Mouse (Mus musculus) MEL (cell line): ENCODE measurements around the gene Efna5. TPM values are rescaled to one million over a fixed set of nuclear protein-coding genes. Genes with fewer than 3 reads are reported as not detected.
A peak's percentile ranks its signal among the peaks of the same experiment; 100 is the strongest.

Experiments used
- DNase-seq: peaks from one replicate; pipeline ENCODE4 v3.0.0; 2011; ENCODE audit warnings: low read depth, low spot score
- H3K27ac ChIP-seq: 2 replicates; pipeline ENCODE4 v1.5.1; 2012; ENCODE audit warnings: low read depth, mild to moderate bottlenecking, control low read depth, low read length, moderate library complexity; ENCODE audit not compliant: control insufficient read depth
- H3K27me3 ChIP-seq, 2 experiments: fragments of 150-350 bp in 1 of 2; sonication (generic) in 1 of 2; 2 replicates each; pipeline ENCODE4 v1.6.1; 2012; ENCODE audit warnings: low read length in 2 of 2, mild to moderate bottlenecking in 2 of 2, improper control_type of control experiment in 1 of 2, moderate library complexity in 1 of 2; ENCODE audit not compliant: insufficient read depth in 2 of 2, control insufficient read depth in 1 of 2
- H3K36me3 ChIP-seq, 2 experiments: 2 replicates each; pipeline ENCODE4 v1.6.1; 2012 to 2014; ENCODE audit warnings: low read length in 2 of 2, improper control_type of control experiment in 1 of 2, inconsistent platforms in 1 of 2, mild to moderate bottlenecking in 1 of 2; ENCODE audit not compliant: insufficient read depth in 2 of 2, control insufficient read depth in 1 of 2
- H3K4me1 ChIP-seq, 2 experiments: fragments of 150-350 bp in 1 of 2; sonication (generic) in 1 of 2; 2 replicates each; pipeline ENCODE4 v1.6.1; 2012; ENCODE audit warnings: low read length in 2 of 2, improper control_type of control experiment in 1 of 2, mild to moderate bottlenecking in 1 of 2; ENCODE audit not compliant: insufficient read depth in 2 of 2, control insufficient read depth in 1 of 2
- H3K4me3 ChIP-seq, 2 experiments: fragments of 150-350 bp in 1 of 2; sonication (generic) in 1 of 2; 2 replicates each; pipeline ENCODE4 v1.5.1; 2012; ENCODE audit warnings: low read depth in 2 of 2, low read length in 2 of 2, mild to moderate bottlenecking in 2 of 2, moderate library complexity in 2 of 2, control low read depth in 1 of 2, improper control_type of control experiment in 1 of 2; ENCODE audit not compliant: control insufficient read depth in 1 of 2, insufficient read depth in 1 of 2
- H3K79me2 ChIP-seq: 2 replicates; pipeline ENCODE4 v1.6.1; 2012; ENCODE audit warnings: mild to moderate bottlenecking, low read length, moderate library complexity; ENCODE audit not compliant: control insufficient read depth, poor library complexity, insufficient read depth
- H3K9ac ChIP-seq: 2 replicates; pipeline ENCODE4 v1.6.1; 2012; ENCODE audit warnings: low read depth, mild to moderate bottlenecking, control low read depth, low read length, moderate library complexity; ENCODE audit not compliant: control insufficient read depth, poor library complexity, severe bottlenecking
- H3K9me3 ChIP-seq: fragments of 150-350 bp; sonication (generic); replicated peaks from 2 replicates; pipeline ENCODE4 v1.6.1; 2012; ENCODE audit warnings: mild to moderate bottlenecking, low read length, improper control_type of control experiment, moderate library complexity; ENCODE audit not compliant: insufficient read depth
- BHLHE40 ChIP-seq: IDR thresholded peaks from 2 replicates; pipeline ENCODE4 v1.6.1; 2012; ENCODE audit warnings: low read depth, mild to moderate bottlenecking, inconsistent platforms, low read length, improper control_type of control experiment, borderline replicate concordance
- CHD1 ChIP-seq: IDR thresholded peaks from 2 replicates; pipeline ENCODE4 v1.6.1; 2012; ENCODE audit warnings: low read depth, mild to moderate bottlenecking, inconsistent platforms, low read length, improper control_type of control experiment
- CHD2 ChIP-seq: IDR thresholded peaks from 2 replicates; pipeline ENCODE4 v1.6.1; 2011; ENCODE audit warnings: low read length, improper control_type of control experiment
- CTCF ChIP-seq, 3 experiments: IDR thresholded peaks in 2 of 3; conservative IDR thresholded peaks in 1 of 3; 2 replicates each; pipeline ENCODE4 v1.5.1; 2011 to 2012; ENCODE audit warnings: low read length in 3 of 3, low read depth in 2 of 3, mild to moderate bottlenecking in 2 of 3, improper control_type of control experiment in 1 of 3, inconsistent platforms in 1 of 3, mixed read lengths in 1 of 3, moderate library complexity in 1 of 3; ENCODE audit not compliant: control insufficient read depth in 1 of 3, insufficient read depth in 1 of 3, poor library complexity in 1 of 3, severe bottlenecking in 1 of 3
- EP300 ChIP-seq, 2 experiments: IDR thresholded peaks; 2 replicates each; pipeline ENCODE4 v1.6.1; 2011; ENCODE audit warnings: improper control_type of control experiment in 2 of 2, low read length in 2 of 2, low read depth in 1 of 2, mild to moderate bottlenecking in 1 of 2
- ETS1 ChIP-seq: IDR thresholded peaks from 2 replicates; pipeline ENCODE4 v1.6.1; 2012; ENCODE audit warnings: low read depth, mild to moderate bottlenecking, inconsistent platforms, low read length, improper control_type of control experiment, moderate library complexity
- GATA1 ChIP-seq: IDR thresholded peaks from 2 replicates; pipeline ENCODE4 v1.6.1; 2011; ENCODE audit warnings: low read depth, low read length, improper control_type of control experiment
- JUND ChIP-seq: IDR thresholded peaks from 2 replicates; pipeline ENCODE4 v1.6.1; 2011; ENCODE audit warnings: low read depth, mild to moderate bottlenecking, improper control_type of control experiment, low read length
- MAFK ChIP-seq: IDR thresholded peaks from 2 replicates; pipeline ENCODE4 v1.6.1; 2011; ENCODE audit warnings: low read depth, mild to moderate bottlenecking, low read length, improper control_type of control experiment, borderline replicate concordance
- MYB ChIP-seq: IDR thresholded peaks from 2 replicates; pipeline ENCODE4 v1.6.1; 2011; ENCODE audit warnings: mild to moderate bottlenecking, low read depth, low read length, improper control_type of control experiment
- NRF1 ChIP-seq: IDR thresholded peaks from 2 replicates; pipeline ENCODE4 v1.6.1; 2014; ENCODE audit warnings: low read depth, mild to moderate bottlenecking, inconsistent platforms, low read length, improper control_type of control experiment, moderate library complexity; ENCODE audit not compliant: poor library complexity, insufficient read depth, severe bottlenecking
- POLR2A ChIP-seq, 2 experiments: IDR thresholded peaks; 2 replicates each; pipeline ENCODE4 v1.6.1; 2011 to 2012; ENCODE audit warnings: low read length in 2 of 2, mild to moderate bottlenecking in 2 of 2, control low read depth in 1 of 2, improper control_type of control experiment in 1 of 2, low read depth in 1 of 2, moderate library complexity in 1 of 2; ENCODE audit not compliant: control insufficient read depth in 1 of 2, insufficient read depth in 1 of 2, poor library complexity in 1 of 2
- POLR2AphosphoS2 ChIP-seq: IDR thresholded peaks from 2 replicates; pipeline ENCODE4 v1.6.1; 2011; ENCODE audit warnings: low read length, improper control_type of control experiment
- POLR2AphosphoS5 ChIP-seq: IDR thresholded peaks from 2 replicates; pipeline ENCODE4 v1.6.1; 2012; ENCODE audit warnings: low read depth, borderline replicate concordance, mild to moderate bottlenecking, inconsistent platforms, low read length, moderate library complexity, mixed read lengths
- RCOR1 ChIP-seq: IDR thresholded peaks from 2 replicates; pipeline ENCODE4 v1.6.1; 2012; ENCODE audit warnings: low read depth, mild to moderate bottlenecking, inconsistent platforms, low read length, improper control_type of control experiment
- SMC3 ChIP-seq: IDR thresholded peaks from 2 replicates; pipeline ENCODE4 v1.6.1; 2011; ENCODE audit warnings: low read depth, low read length, improper control_type of control experiment
- TAL1 ChIP-seq: IDR thresholded peaks from 2 replicates; pipeline ENCODE4 v1.6.1; 2012; ENCODE audit warnings: mild to moderate bottlenecking, inconsistent platforms, low read length, moderate library complexity, mixed read lengths
- TCF12 ChIP-seq: IDR thresholded peaks from 2 replicates; pipeline ENCODE4 v1.6.1; 2014; ENCODE audit warnings: low read depth, mild to moderate bottlenecking, inconsistent platforms, low read length, improper control_type of control experiment, moderate library complexity
- UBTF ChIP-seq: IDR thresholded peaks from 2 replicates; pipeline ENCODE4 v1.6.1; 2012; ENCODE audit warnings: low read depth, mild to moderate bottlenecking, inconsistent platforms, low read length, improper control_type of control experiment, moderate library complexity, borderline replicate concordance; ENCODE audit not compliant: insufficient read depth
- USF2 ChIP-seq, 2 experiments: IDR thresholded peaks; 2 replicates each; pipeline ENCODE4 v1.6.1; 2011 to 2012; ENCODE audit warnings: improper control_type of control experiment in 2 of 2, low read length in 2 of 2, borderline replicate concordance in 1 of 2, inconsistent platforms in 1 of 2, low read depth in 1 of 2, mild to moderate bottlenecking in 1 of 2; ENCODE audit not compliant: insufficient read depth in 1 of 2
- ZNF384 ChIP-seq: IDR thresholded peaks from 2 replicates; pipeline ENCODE4 v1.6.1; 2012; ENCODE audit warnings: low read depth, mild to moderate bottlenecking, inconsistent platforms, low read length, improper control_type of control experiment
- polyA plus RNA-seq, 2 experiments: library from polyadenylated mRNA; stranded (reverse) in 1 of 2; unstranded in 1 of 2; fragments of >175 nt in 1 of 2; fragments of >200 nt in 1 of 2; gene quantifications; 2 replicates each; pipeline versions ENCODE4 v1.2.1 to v1.2.4; 2012; ENCODE audit warnings: low replicate concordance in 2 of 2, low read depth in 1 of 2; ENCODE audit not compliant: insufficient read length in 2 of 2, insufficient read depth in 1 of 2, missing spikeins in 1 of 2
- total RNA-seq: library from RNA; depleted of rRNA; stranded (reverse); fragments of 300-350 nt; gene quantifications from 2 replicates; pipeline ENCODE4 v1.2.3, GENCODE M21; 2012

Gene Efna5
- total and polyA plus RNA-seq, 3 experiments, result not detected

DNA sequence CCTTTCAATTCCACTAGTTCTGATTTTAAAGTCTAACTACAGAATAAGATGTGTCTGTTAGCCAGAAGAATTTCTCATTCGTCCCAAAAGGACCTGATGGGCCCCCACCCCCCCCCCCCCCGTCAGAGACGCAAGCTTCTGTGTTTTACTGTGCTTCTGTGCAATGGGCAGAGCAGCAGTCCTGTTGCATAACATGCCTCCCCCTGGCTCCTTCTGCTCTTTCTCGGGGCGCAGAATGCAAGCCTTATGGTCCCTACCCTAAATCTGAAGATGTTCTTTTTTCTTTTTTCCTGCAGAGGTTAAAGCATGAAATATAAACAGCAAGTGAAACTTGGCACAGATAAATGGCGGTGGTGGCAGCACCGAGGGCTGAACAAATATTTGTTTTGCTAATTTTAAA lies 224.5 kb downstream of the Efna5 start:
- DNase-seq, result no peak
- Histone ChIP-seq H3K4me1 (peaks cover 0 to 5% of the 10 kb centered on the region in 2 experiments; a peak in 1 of 4 replicates), H3K9ac (no peak overlapping the region), H3K79me2 (no peaks in the 10 kb centered on the region), H3K27me3 (no peaks in the 10 kb centered on the region), H3K27ac (no peak overlapping the region), H3K36me3 (peaks cover 0 to 6% of the 10 kb centered on the region in 2 experiments; a peak in 2 of 4 replicates), H3K9me3 (no peaks in the 10 kb centered on the region), H3K4me3 (no peak overlapping the region)
- TF ChIP-seq UBTF, result no peak

DNA sequence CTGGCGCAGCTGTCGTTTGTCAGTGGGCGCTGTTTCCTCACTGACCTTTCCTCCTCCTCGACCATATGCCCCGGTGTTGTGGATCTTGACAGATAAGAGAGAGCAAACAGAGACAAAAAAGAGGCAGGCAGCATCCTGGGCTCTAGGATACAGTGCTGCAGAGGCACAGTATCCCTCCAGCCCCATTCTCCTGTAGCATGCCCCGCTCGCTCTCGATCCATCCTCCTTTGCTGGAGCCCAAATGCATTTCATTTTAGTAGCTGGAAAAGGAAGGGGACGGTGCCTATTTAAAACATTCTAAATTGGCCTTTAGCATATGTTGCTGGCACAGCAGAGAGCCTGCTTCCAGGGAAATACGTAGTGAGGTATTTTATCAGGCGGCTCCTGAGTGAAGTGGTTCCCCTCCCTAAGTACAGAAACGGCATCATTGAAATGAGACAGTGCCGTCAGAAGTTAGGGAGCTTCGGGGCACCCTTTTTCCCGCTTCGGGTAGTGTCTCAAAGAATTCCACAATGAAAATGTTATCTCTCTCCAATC lies 225.2 kb downstream of the Efna5 start:
- Histone ChIP-seq H3K27ac (no peak overlapping the region), H3K27me3 (no peaks in the 10 kb centered on the region), H3K79me2 (no peaks in the 10 kb centered on the region), H3K36me3 (peaks cover 0 to 6% of the 10 kb centered on the region in 2 experiments; a peak in 2 of 4 replicates), H3K4me1 (peaks cover 0 to 5% of the 10 kb centered on the region in 2 experiments; a peak in 1 of 4 replicates), H3K9me3 (no peaks in the 10 kb centered on the region), H3K9ac (no peak overlapping the region), H3K4me3 (no peak overlapping the region)
- no peak for TF ChIP-seq POLR2AphosphoS5
- TF ChIP-seq POLR2A (IDR thresholded peaks at IDR 0.05; ENCODE audit: control insufficient read depth in 1 of 2, insufficient read depth in 1 of 2, low read depth in 1 of 2, low read length in 2 of 2, poor library complexity in 1 of 2), result no peak
- no peak for TF ChIP-seq USF2 (IDR thresholded peaks at IDR 0.05; ENCODE audit: borderline replicate concordance in 1 of 2, insufficient read depth in 1 of 2, low read depth in 1 of 2, low read length in 2 of 2)
- no peak for DNase-seq

DNA sequence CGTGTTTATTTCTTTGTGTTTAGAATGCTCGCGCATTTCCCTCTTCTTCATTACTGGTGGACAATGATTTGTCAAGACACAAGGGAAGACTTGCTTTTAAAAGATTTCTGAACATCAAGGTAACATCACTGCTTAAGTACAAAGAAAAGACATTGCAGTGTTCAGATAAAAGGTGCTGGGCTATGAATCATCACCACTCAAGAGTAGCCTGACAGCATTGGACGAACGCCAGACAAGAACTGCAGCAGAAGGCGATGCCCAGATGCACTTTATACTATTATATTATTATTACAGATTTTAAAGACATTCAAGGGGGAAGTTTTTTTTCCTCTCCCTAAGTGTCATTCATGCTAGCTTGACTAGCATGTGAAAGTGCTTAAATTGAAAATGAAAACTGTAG lies 228.7 kb downstream of the Efna5 start:
- Histone ChIP-seq H3K4me1 (peaks cover 0 to 7% of the 10 kb centered on the region in 2 experiments; a peak in 2 of 4 replicates), H3K4me3 (no peak overlapping the region), H3K79me2 (no peaks in the 10 kb centered on the region), H3K27me3 (no peaks in the 10 kb centered on the region)
- DNase-seq, result peak; percentile 90
- TF ChIP-seq ETS1, result peak; percentile 70; the same call in 1 of the 2 replicates
- TF ChIP-seq POLR2AphosphoS2, result no peak
- no peak for TF ChIP-seq SMC3
- no peak for TF ChIP-seq MAFK
- 0 out of 2 replicates have a peak, but pooled peaks have one; percentile 20 for TF ChIP-seq TAL1
- TF ChIP-seq NRF1, result no peak
- no peak for TF ChIP-seq ZNF384
- peak; percentile 73 for TF ChIP-seq RCOR1
- no peak for TF ChIP-seq CHD2
- TF ChIP-seq CHD1, result no peak
- peak; percentile 76; the same call in 1 of the 2 replicates for TF ChIP-seq JUND
- TF ChIP-seq MYB, result no peak
- TF ChIP-seq GATA1, result peak; percentile 81
- TF ChIP-seq CTCF (IDR thresholded peaks at IDR 0.05 in 2 of 3, conservative IDR thresholded peaks at IDR 0.05 in 1 of 3; ENCODE audit: control insufficient read depth in 1 of 3, insufficient read depth in 1 of 3, low read depth in 2 of 3, low read length in 3 of 3, poor library complexity in 1 of 3, severe bottlenecking in 1 of 3), result no peak
- TF ChIP-seq BHLHE40, result no peak
- peak; percentile 69 to 89 for TF ChIP-seq EP300 (IDR thresholded peaks at IDR 0.05; ENCODE audit: low read depth in 1 of 2, low read length in 2 of 2)
- peak; percentile 50; the same call in 1 of the 2 replicates for TF ChIP-seq TCF12
- TF ChIP-seq, all 39 proteins: peak for 7
- no peak overlapping the region for H3K9ac ChIP-seq
- no peaks in the 10 kb centered on the region for H3K9me3 ChIP-seq
- peaks cover 0 to 6% of the 10 kb centered on the region in 2 experiments; a peak in 2 of 4 replicates for H3K36me3 ChIP-seq
- H3K27ac ChIP-seq, result no peak overlapping the region
